Mouse (Mus musculus): Measurements from ENCODE around the gene Tmc7. TPM values are rescaled to one million over a fixed set of nuclear protein-coding genes. Genes with fewer than 3 reads are reported as not detected.
A peak's percentile ranks its signal among the peaks of the same experiment; 100 is the strongest.

Tmc7 gene
- polyA plus RNA-seq, 1 experiment from 2014 or later: 8.4 TPM

GRCm38 (mm10) chr7:118609815-118610214 lies 25.3 kb upstream of the Tmc7 start:
- Histone ChIP-seq H3K9ac (no peak overlapping the region), H3K27me3 (replicated peaks) (no peaks in the 10 kb centered on the region), H3K36me3 (no peaks in the 10 kb centered on the region), H3K4me1 (no peaks in the 10 kb centered on the region), H3K4me2 (no peak overlapping the region), H3K27ac (no peak overlapping the region), H3K9me3 (no peaks in the 10 kb centered on the region), H3K4me3 (replicated peaks) (no peak overlapping the region)
- WGBS: 80% methylated on average over 7 of the region's 7 CpGs
- ATAC-seq (ENCODE audit: insufficient read depth, low FRiP score, low read depth): 0 out of 2 replicates have a peak, but pooled peaks have one; percentile 31

GRCm38 (mm10) chr7:118604842-118605241 lies 20.3 kb upstream of the Tmc7 start:
- no peak overlapping the region for H3K4me2 ChIP-seq
- 0 out of 2 replicates have a peak, but pooled peaks have one; percentile 27 for ATAC-seq (ENCODE audit: insufficient read depth, low FRiP score, low read depth)
- 79% methylated on average over 8 of the region's 8 CpGs for WGBS

GRCm38 (mm10) chr7:118599954-118600631 lies 15.6 kb upstream of the Tmc7 start:
- no peak overlapping the region for H3K4me3 ChIP-seq (replicated peaks)
- H3K9me3 ChIP-seq: no peaks in the 10 kb centered on the region
- no peak overlapping the region for H3K4me2 ChIP-seq
- H3K27ac ChIP-seq: no peak overlapping the region
- no peaks in the 10 kb centered on the region for H3K36me3 ChIP-seq
- peaks cover 3% of the 10 kb centered on the region; the same call in 1 of the 2 replicates for H3K4me1 ChIP-seq
- ATAC-seq (ENCODE audit: insufficient read depth, low FRiP score, low read depth): no peak
- peaks cover 15% of the 10 kb centered on the region; the same call in 1 of the 2 replicates for H3K27me3 ChIP-seq (replicated peaks)
- WGBS: 66% methylated on average over 12 of the region's 12 CpGs
- H3K9ac ChIP-seq: no peak overlapping the region

More at GRCm38 (mm10) chr7:118604842-118605241, 20.3 kb upstream of the Tmc7 start:
- no peaks in the 10 kb centered on the region for H3K9me3 ChIP-seq
- H3K27me3 ChIP-seq (replicated peaks): no peaks in the 10 kb centered on the region
- no peaks in the 10 kb centered on the region for H3K4me1 ChIP-seq
- no peak overlapping the region for H3K4me3 ChIP-seq (replicated peaks)
- H3K27ac ChIP-seq: no peak overlapping the region
- H3K9ac ChIP-seq: no peak overlapping the region
- H3K36me3 ChIP-seq: no peaks in the 10 kb centered on the region

GRCm38 (mm10) chr7:118597201-118597600 lies 12.7 kb upstream of the Tmc7 start, which contains the start of gene Tmc5:
Gene Tmc5, plus strand, starts transcription at chr7:118597297.
- H3K36me3 ChIP-seq: no peaks in the 10 kb centered on the region
- H3K4me2 ChIP-seq: peak within 1 kb of the TSS; percentile 39
- H3K27me3 ChIP-seq (replicated peaks): peaks cover 15% of the 10 kb centered on the region; the same call in 1 of the 2 replicates
- peak; percentile 25; the same call in 1 of the 2 replicates for ATAC-seq (ENCODE audit: insufficient read depth, low FRiP score, low read depth)
- no peak within 1 kb of the TSS for H3K9ac ChIP-seq
- H3K9me3 ChIP-seq: no peaks in the 10 kb centered on the region
- peak within 1 kb of the TSS; percentile 12; the same call in 1 of the 2 replicates for H3K4me3 ChIP-seq (replicated peaks)
- no peak within 1 kb of the TSS for H3K27ac ChIP-seq
- 5% methylated on average over 23 of the region's 23 CpGs for WGBS
- peaks cover 17% of the 10 kb centered on the region for H3K4me1 ChIP-seq

- no peaks in the 10 kb centered on the region for H3K36me3 ChIP-seq
- H3K4me1 ChIP-seq: peaks cover 17% of the 10 kb centered on the region
- no peak overlapping the region for H3K9ac ChIP-seq
- no peaks in the 10 kb centered on the region for H3K9me3 ChIP-seq
- H3K4me2 ChIP-seq: no peak overlapping the region
- peaks cover 15% of the 10 kb centered on the region; the same call in 1 of the 2 replicates for H3K27me3 ChIP-seq (replicated peaks)
- H3K27ac ChIP-seq: no peak overlapping the region
- WGBS: 74% methylated on average over 11 of the region's 11 CpGs
- ATAC-seq (ENCODE audit: insufficient read depth, low FRiP score, low read depth): no peak
- no peak overlapping the region for H3K4me3 ChIP-seq (replicated peaks)
These were observed 11.7 kb upstream of the Tmc7 start for GRCm38 (mm10) chr7:118596271-118596670.

- Histone ChIP-seq H3K4me3 (replicated peaks) (no peak overlapping the region), H3K36me3 (no peaks in the 10 kb centered on the region), H3K4me1 (peaks cover 17% of the 10 kb centered on the region), H3K4me2 (peak overlapping the region; percentile 47), H3K9me3 (no peaks in the 10 kb centered on the region), H3K27me3 (replicated peaks) (peaks cover 15% of the 10 kb centered on the region; the same call in 1 of the 2 replicates), H3K9ac (no peak overlapping the region), H3K27ac (no peak overlapping the region)
- 2% methylated on average over 14 of the region's 14 CpGs for WGBS
- ATAC-seq (ENCODE audit: insufficient read depth, low FRiP score, low read depth): no peak
These were observed 10.7 kb upstream of the Tmc7 start for GRCm38 (mm10) chr7:118595228-118595627.

GRCm38 (mm10) chr7:118594611-118595010 lies 10.1 kb upstream of the Tmc7 start:
- no peak overlapping the region for H3K4me3 ChIP-seq (replicated peaks)
- peaks cover 15% of the 10 kb centered on the region; the same call in 1 of the 2 replicates for H3K27me3 ChIP-seq (replicated peaks)
- no peaks in the 10 kb centered on the region for H3K36me3 ChIP-seq
- H3K9me3 ChIP-seq: no peaks in the 10 kb centered on the region
- H3K4me2 ChIP-seq: peak overlapping the region; percentile 47
- WGBS: 27% methylated on average over 10 of the region's 10 CpGs
- H3K27ac ChIP-seq: no peak overlapping the region
- H3K4me1 ChIP-seq: peaks cover 17% of the 10 kb centered on the region
- ATAC-seq (ENCODE audit: insufficient read depth, low FRiP score, low read depth): no peak
- no peak overlapping the region for H3K9ac ChIP-seq

GRCm38 (mm10) chr7:118593567-118594407 lies 9.3 kb upstream of the Tmc7 start:
- peak; percentile 58; the same call in 1 of the 2 replicates for ATAC-seq (ENCODE audit: insufficient read depth, low FRiP score, low read depth)

GRCm38 (mm10) chr7:118592146-118592545 lies 7.6 kb upstream of the Tmc7 start:
- Histone ChIP-seq H3K9ac (no peak overlapping the region), H3K9me3 (no peaks in the 10 kb centered on the region), H3K4me2 (no peak overlapping the region), H3K27me3 (replicated peaks) (peaks cover 12% of the 10 kb centered on the region; the same call in 1 of the 2 replicates), H3K4me3 (replicated peaks) (no peak overlapping the region), H3K27ac (no peak overlapping the region), H3K36me3 (no peaks in the 10 kb centered on the region), H3K4me1 (peaks cover 14% of the 10 kb centered on the region)
- WGBS: 54% methylated on average over 6 of the region's 6 CpGs
- no peak for ATAC-seq (ENCODE audit: insufficient read depth, low FRiP score, low read depth)

More at GRCm38 (mm10) chr7:118593567-118594407, 9.3 kb upstream of the Tmc7 start:
- Histone ChIP-seq H3K27me3 (replicated peaks) (peaks cover 15% of the 10 kb centered on the region; the same call in 1 of the 2 replicates), H3K4me2 (peak overlapping the region; percentile 29), H3K27ac (peak overlapping the region; percentile 32), H3K9me3 (no peaks in the 10 kb centered on the region), H3K4me3 (replicated peaks) (no peak overlapping the region), H3K9ac (no peak overlapping the region), H3K36me3 (no peaks in the 10 kb centered on the region), H3K4me1 (peaks cover 17% of the 10 kb centered on the region)
- 14% methylated on average over 9 of the region's 9 CpGs for WGBS

GRCm38 (mm10) chr7:118590726-118591305 lies 6.3 kb upstream of the Tmc7 start:
- 83% methylated on average over 5 of the region's 5 CpGs for WGBS
- Histone ChIP-seq H3K4me2 (no peak overlapping the region), H3K36me3 (no peaks in the 10 kb centered on the region), H3K4me1 (peaks cover 13% of the 10 kb centered on the region), H3K27me3 (replicated peaks) (no peaks in the 10 kb centered on the region), H3K27ac (no peak overlapping the region), H3K9ac (no peak overlapping the region), H3K9me3 (no peaks in the 10 kb centered on the region), H3K4me3 (replicated peaks) (no peak overlapping the region)
- ATAC-seq (ENCODE audit: insufficient read depth, low FRiP score, low read depth): no peak

- Histone ChIP-seq H3K27ac (no peak overlapping the region), H3K4me1 (peaks cover 4% of the 10 kb centered on the region; the same call in 1 of the 2 replicates), H3K4me3 (replicated peaks) (no peak overlapping the region), H3K4me2 (no peak overlapping the region), H3K9ac (no peak overlapping the region), H3K27me3 (replicated peaks) (no peaks in the 10 kb centered on the region), H3K36me3 (no peaks in the 10 kb centered on the region), H3K9me3 (no peaks in the 10 kb centered on the region)
- no peak for ATAC-seq (ENCODE audit: insufficient read depth, low FRiP score, low read depth)
- WGBS: 67% methylated on average over 6 of the region's 6 CpGs
These were observed 1.3 kb upstream of the Tmc7 start for GRCm38 (mm10) chr7:118585856-118586255.

All from stomach, embryonic 15.5 days (tissue).